Mouse (Mus musculus) brain, embryonic 14.5 days (tissue): ENCODE data around the gene Zpld1.

Experiments used
- CTCF ChIP-seq: fragments of 200-500 bp; IDR thresholded peaks from 2 replicates; pipeline ENCODE4 v1.5.1; 2012; ENCODE audit warnings: inconsistent platforms, mild to moderate bottlenecking, moderate library complexity, borderline replicate concordance; ENCODE audit not compliant: insufficient read depth, insufficient read length; ENCODE audit errors: extremely low read depth
- POLR2A ChIP-seq: fragments of 200-500 bp; IDR thresholded peaks from 2 replicates; pipeline ENCODE4 v1.6.1; 2012; ENCODE audit warnings: mild to moderate bottlenecking, inconsistent platforms, borderline replicate concordance; ENCODE audit not compliant: poor library complexity, insufficient read depth, insufficient read length, severe bottlenecking; ENCODE audit errors: extremely low read depth

DNA sequence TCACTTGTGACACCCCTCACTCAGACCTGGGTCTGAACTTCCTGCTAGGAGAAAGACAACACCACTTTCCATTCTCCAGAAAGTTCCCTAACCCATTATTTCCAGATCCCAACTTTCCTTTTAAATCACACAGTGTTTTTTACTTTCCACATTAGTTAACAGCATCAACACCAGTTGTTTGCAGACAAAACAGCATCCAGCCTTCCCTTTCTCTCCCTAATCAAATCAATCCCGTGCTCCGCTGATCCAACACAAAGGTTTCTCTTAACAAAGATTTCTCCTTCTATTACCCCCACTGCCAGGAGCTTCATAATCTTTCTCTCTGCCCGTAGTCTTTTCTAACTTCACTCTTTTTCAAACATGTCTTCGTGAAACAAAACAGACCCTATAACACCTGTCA lies 32.5 kb downstream of the Zpld1 start:
- no peak for TF ChIP-seq CTCF
- TF ChIP-seq POLR2A, result no peak
